Mouse (Mus musculus) heart, postnatal 0 days (tissue): ENCODE measurements around the gene Meiob.

ENCODE experiments used
- CTCF ChIP-seq: IDR thresholded peaks from 2 replicates; pipeline ENCODE4 v1.5.1; 2016; ENCODE audit warnings: antibody characterized with exemption, control low read depth, low read depth
- EP300 ChIP-seq: IDR thresholded peaks from 2 replicates; pipeline ENCODE4 v1.6.1; 2016; ENCODE audit warnings: antibody characterized with exemption, low read depth

GRCm38 (mm10) chr17:24878531-24878930 lies 74.4 kb downstream of the Meiob start:
- no peak for TF ChIP-seq CTCF
- TF ChIP-seq EP300 = no peak
